In genomic region chr7:63907778-63908495, GRCm38 (mm10) we compare ENCODE assay signal across 9 mouse cellular contexts. TPM values are rescaled to one million over a fixed set of nuclear protein-coding genes. Genes with fewer than 3 reads are reported as not detected.
DNase-seq lines count a peak whose midpoint lies in the region; ATAC-seq and TF ChIP-seq lines count a peak whose summit lies in the region.
"Had no signal": no experiment of that assay in that cellular context is flagged by ENCODE, and none has a peak within 500 bp of the region (broad histone marks: within the 10 kb centered on the region; RNA-seq: fewer than 3 reads in every experiment).

No protein-coding gene starts in this region.

- WGBS in heart, embryonic 13.5 days = 72% methylated on average over 5 of the region's 5 CpGs
- whole genome bisulfite sequencing in embryonic facial prominence, embryonic 12.5 days = 74% methylated on average over 5 of the region's 5 CpGs
- 63% methylated on average over 5 of the region's 5 CpGs for WGBS in liver, embryonic 12.5 days (ENCODE audit: insufficient replicate concordance)

- no peak for TF ChIP-seq CTCF in G1E (IDR thresholded peaks at IDR 0.05; ENCODE audit: low read depth, low read length)

- H3K4me3 ChIP-seq in heart, embryonic 13.5 days = no peak overlapping the region
- H3K4me3 ChIP-seq in G1E (ENCODE audit: low read depth, low read length) = peak overlapping the region; percentile 21; the same call in 1 of the 2 replicates
- no peak overlapping the region for H3K4me3 ChIP-seq in embryonic facial prominence, embryonic 12.5 days
- H3K4me3 ChIP-seq in liver, embryonic 12.5 days = no peak overlapping the region

- no peaks in the 10 kb centered on the region for H3K27me3 ChIP-seq in heart, embryonic 13.5 days (replicated peaks)
- H3K27me3 ChIP-seq in G1E (ENCODE audit: insufficient read depth, low read length) = no peaks in the 10 kb centered on the region
- H3K27me3 ChIP-seq in embryonic facial prominence, embryonic 12.5 days = no peaks in the 10 kb centered on the region
- no peaks in the 10 kb centered on the region for H3K27me3 ChIP-seq in liver, embryonic 12.5 days (replicated peaks)

- peak overlapping the region; percentile 73 for H3K27ac ChIP-seq in heart, embryonic 13.5 days (replicated peaks)
- H3K27ac ChIP-seq in embryonic facial prominence, embryonic 12.5 days = peak overlapping the region; percentile 75
- peak overlapping the region; percentile 57; the same call in 1 of the 2 replicates for H3K27ac ChIP-seq in liver, embryonic 12.5 days

- ATAC-seq in heart, embryonic 13.5 days (ENCODE audit: extremely low read depth, insufficient number of reproducible peaks, low FRiP score, low TSS enrichment) = no peak
- ATAC-seq in G1E (ENCODE audit: extremely low read depth, insufficient number of reproducible peaks, low FRiP score, poor library complexity, severe bottlenecking) = no peak
- no peak for ATAC-seq in embryonic facial prominence, embryonic 12.5 days (ENCODE audit: insufficient number of reproducible peaks, insufficient read depth, low FRiP score, low TSS enrichment)
- no peak for ATAC-seq in liver, embryonic 12.5 days

- DNase-seq in heart, postnatal 10 days = no peak
- no peak for DNase-seq in G1E (ENCODE audit: low spot score)
- DNase-seq in right cerebral cortex, adult 18-20 months = no peak
- no peak for DNase-seq in right cerebral cortex, postnatal 25 days
- DNase-seq in ovary, postnatal 14 days (ENCODE audit: low spot score) = no peak

- H3K4me2 ChIP-seq in heart, embryonic 13.5 days = peak overlapping the region; percentile 8; the same call in 1 of the 2 replicates
- H3K4me2 ChIP-seq in embryonic facial prominence, embryonic 12.5 days (replicated peaks) = peak overlapping the region; percentile 27; the same call in 1 of the 2 replicates
- peak overlapping the region; percentile 40 for H3K4me2 ChIP-seq in liver, embryonic 12.5 days

- intact Hi-C loops in heart, postnatal 10 days (cut with DNase I) = no loop called here

- no peaks in the 10 kb centered on the region for H3K9me3 ChIP-seq in heart, embryonic 13.5 days
- H3K9me3 ChIP-seq in G1E (replicated peaks) = no peaks in the 10 kb centered on the region
- H3K9me3 ChIP-seq in embryonic facial prominence, embryonic 12.5 days = no peaks in the 10 kb centered on the region
- no peaks in the 10 kb centered on the region for H3K9me3 ChIP-seq in liver, embryonic 12.5 days (replicated peaks)

- H3K9ac ChIP-seq in heart, embryonic 13.5 days = peak overlapping the region; percentile 17; the same call in 1 of the 2 replicates
- no peak overlapping the region for H3K9ac ChIP-seq in embryonic facial prominence, embryonic 12.5 days
- no peak overlapping the region for H3K9ac ChIP-seq in liver, embryonic 12.5 days

- peaks cover 82% of the 10 kb centered on the region for H3K4me1 ChIP-seq in heart, embryonic 13.5 days
- peaks cover 95% of the 10 kb centered on the region for H3K4me1 ChIP-seq in G1E (ENCODE audit: insufficient read depth, low read depth, low read length)
- H3K4me1 ChIP-seq in embryonic facial prominence, embryonic 12.5 days = peaks cover 46% of the 10 kb centered on the region
- peaks cover 90% of the 10 kb centered on the region for H3K4me1 ChIP-seq in liver, embryonic 12.5 days

- no peaks in the 10 kb centered on the region for H3K36me3 ChIP-seq in heart, embryonic 13.5 days
- H3K36me3 ChIP-seq in G1E (replicated peaks) = peaks cover 50% of the 10 kb centered on the region
- no peaks in the 10 kb centered on the region for H3K36me3 ChIP-seq in embryonic facial prominence, embryonic 12.5 days
- no peaks in the 10 kb centered on the region for H3K36me3 ChIP-seq in liver, embryonic 12.5 days

RNA-seq across cellular contexts. Expression of gene E030018B13Rik, which starts 8.7 kb away (rescaled TPM):
- polyA plus RNA-seq in heart, embryonic 13.5 days (2015; fragmentation: Nextera tagmentation; extraction: Ambion mirVana) = not detected in 2 replicates
- not detected for total RNA-seq in heart, postnatal 10 days (2021)
- total RNA-seq in G1E (2014; fragmentation: Nextera tagmentation) (not detected in 2 replicates), G1E (2017) (not detected in 2 replicates)
- polyA plus RNA-seq in G1E (2012) = not detected in 2 replicates
- not detected in 2 replicates for polyA plus RNA-seq in embryonic facial prominence, embryonic 12.5 days (2016; fragmentation: Nextera tagmentation; extraction: Ambion mirVana)
- polyA plus RNA-seq in liver, embryonic 12.5 days (2016; fragmentation: Nextera tagmentation; extraction: Ambion mirVana) = not detected in 2 replicates
- total RNA-seq: common myeloid progenitor, adult 5-6 weeks had no signal

RNA-seq across cellular contexts. Expression of gene Klf13, which starts 30.8 kb away (rescaled TPM):
- polyA plus RNA-seq in heart, embryonic 13.5 days (2015; fragmentation: Nextera tagmentation; extraction: Ambion mirVana) = 16.0 and 16.6 TPM in 2 replicates
- 10 to 100 TPM; 63.9 to 96.0 TPM for total RNA-seq in heart, postnatal 10 days (2021)
- 86.9 and 89.5 TPM in 2 replicates for total RNA-seq in G1E (2014; fragmentation: Nextera tagmentation)
- 14.6 and 16.3 TPM in 2 replicates for total RNA-seq in G1E (2017)
- 57.2 and 68.1 TPM in 2 replicates for polyA plus RNA-seq in G1E (2012)
- polyA plus RNA-seq in embryonic facial prominence, embryonic 12.5 days (2016; fragmentation: Nextera tagmentation; extraction: Ambion mirVana) = 21.3 and 21.4 TPM in 2 replicates
- 17.7 and 20.8 TPM in 2 replicates for polyA plus RNA-seq in liver, embryonic 12.5 days (2016; fragmentation: Nextera tagmentation; extraction: Ambion mirVana)
